Mouse (Mus musculus) thymus, adult 2 months (tissue): ENCODE data around the gene Cd99l2.

Experiments
- CTCF ChIP-seq: fragments of 200-500 bp; IDR thresholded peaks from 2 replicates; pipeline ENCODE4 v1.5.1; 2012; ENCODE audit warnings: mild to moderate bottlenecking, control low read depth, low read length, moderate library complexity, borderline replicate concordance; ENCODE audit not compliant: control insufficient read depth, poor library complexity, insufficient read depth; ENCODE audit errors: extremely low read depth
- POLR2A ChIP-seq: fragments of 200-500 bp; IDR thresholded peaks from 2 replicates; pipeline ENCODE4 v1.6.1; 2012; ENCODE audit warnings: mild to moderate bottlenecking, low read length, control low read depth, moderate library complexity; ENCODE audit not compliant: control insufficient read depth, poor library complexity, insufficient read depth; ENCODE audit errors: extremely low read depth

GRCm38 (mm10) chrX:71519252-71519651, 26.6 kb upstream of the Cd99l2 start:
- no peak for TF ChIP-seq CTCF
- TF ChIP-seq POLR2A: no peak
